Mouse (Mus musculus) kidney, embryonic 14.5 days (tissue): Measurements from ENCODE around the gene Gpc4. TPM values are rescaled to one million over a fixed set of nuclear protein-coding genes. Genes with fewer than 3 reads are reported as not detected.

ENCODE experiments used
- ATAC-seq: fragments of 200-750 bp; cut with Nextera tagmentation; 2 replicates; pipeline ENCODE4 v1.8.0; 2017; ENCODE audit warnings: moderate number of reproducible peaks, mild to moderate bottlenecking, moderate TSS enrichment, moderate library complexity; ENCODE audit not compliant: low FRiP score, low TSS enrichment
- H3K27ac ChIP-seq: fragments of 300-500 bp; sonication (generic); 2 replicates; pipeline ENCODE4 v1.5.1; 2014; ENCODE audit warnings: low read depth, mild to moderate bottlenecking, low read length, moderate library complexity, mixed read lengths
- H3K27me3 ChIP-seq: fragments of 300-500 bp; sonication (generic); 2 replicates; pipeline ENCODE4 v1.6.1; 2014; ENCODE audit warnings: mild to moderate bottlenecking, low read length; ENCODE audit not compliant: control insufficient read depth, insufficient read depth
- H3K36me3 ChIP-seq: fragments of 300-500 bp; sonication (generic); 2 replicates; pipeline ENCODE4 v1.6.1; 2014; ENCODE audit warnings: low read length, mixed read lengths; ENCODE audit not compliant: control insufficient read depth, insufficient read depth
- H3K4me1 ChIP-seq: fragments of 300-500 bp; sonication (generic); 2 replicates; pipeline ENCODE4 v1.6.1; 2014; ENCODE audit warnings: low read length, mixed read lengths; ENCODE audit not compliant: control insufficient read depth, insufficient read depth
- H3K4me2 ChIP-seq: fragments of 300-500 bp; sonication (generic); replicated peaks from 2 replicates; pipeline ENCODE4 v1.6.1; 2014; ENCODE audit warnings: low read depth, mild to moderate bottlenecking, low read length
- H3K4me3 ChIP-seq: fragments of 300-500 bp; sonication (generic); 2 replicates; pipeline ENCODE4 v1.5.1; 2014; ENCODE audit warnings: mild to moderate bottlenecking, low read length
- H3K9ac ChIP-seq: fragments of 300-500 bp; sonication (generic); 2 replicates; pipeline ENCODE4 v1.6.1; 2014; ENCODE audit warnings: low read depth, mild to moderate bottlenecking, low read length, moderate library complexity
- H3K9me3 ChIP-seq: fragments of 300-500 bp; sonication (generic); 2 replicates; pipeline ENCODE4 v1.6.1; 2016; ENCODE audit warnings: low read length; ENCODE audit not compliant: control insufficient read depth
- WGBS: fragments of 180-500 bp; shearing (Covaris S2); extraction: QIAGEN DNeasy Blood & Tissue Kit; methylation state at CpG from one replicate; pipeline ENCODE4 v1.1.7; 2014; 5-methylcytosine and 5-hydroxymethylcytosine counted together
- polyA plus RNA-seq: library from polyadenylated mRNA; unstranded; fragments of >200 nt; fragmentation: Nextera tagmentation; extraction: Ambion mirVana; gene quantifications from 2 replicates; pipeline ENCODE4 v1.2.1, GENCODE M21; 2014

Gpc4 gene
- polyA plus RNA-seq, 1 experiment from 2014 or later: 38.0 TPM

DNA sequence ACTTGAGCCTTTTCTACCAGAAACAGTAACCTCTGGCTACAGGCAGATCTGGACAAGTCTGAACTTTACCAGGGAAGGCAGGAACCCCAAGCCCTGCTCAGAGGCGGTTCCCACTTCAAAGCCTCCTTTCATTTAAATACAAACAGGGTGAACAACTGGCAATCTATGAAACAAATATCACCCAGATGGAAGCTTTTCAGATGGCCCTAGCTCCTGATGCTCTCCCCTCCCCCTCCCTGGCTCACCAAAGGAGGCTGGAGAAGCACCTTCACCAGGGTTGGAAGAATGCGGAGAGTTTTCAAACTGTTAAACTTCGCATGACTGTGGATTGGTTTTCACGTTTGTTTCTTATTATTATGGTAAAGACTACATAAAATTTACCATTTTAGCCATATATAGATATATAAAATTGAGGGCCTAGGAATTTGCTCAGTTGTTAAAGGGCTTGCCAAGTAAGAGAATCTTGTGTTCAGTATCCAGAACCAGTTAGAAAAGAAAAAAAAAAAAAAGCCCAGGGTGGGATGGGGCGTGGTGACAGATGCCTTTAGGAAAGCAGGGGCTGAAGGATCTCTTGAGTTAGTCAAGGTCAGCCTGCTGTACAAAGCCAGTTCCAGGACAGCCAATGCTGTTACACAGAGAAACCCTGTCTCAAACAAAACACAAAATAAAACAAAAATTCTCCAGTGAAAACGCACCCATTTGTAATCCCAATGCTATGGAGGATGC is 2.6 kb upstream of the Gpc4 start:
- no peak overlapping the region for H3K4me2 ChIP-seq
- no peak for ATAC-seq
- 50% methylated on average over 6 of the region's 6 CpGs for WGBS
- no peaks in the 10 kb centered on the region for H3K4me1 ChIP-seq
- no peaks in the 10 kb centered on the region for H3K9me3 ChIP-seq
- H3K9ac ChIP-seq: no peak overlapping the region
- H3K36me3 ChIP-seq: no peaks in the 10 kb centered on the region
- no peaks in the 10 kb centered on the region for H3K27me3 ChIP-seq
- H3K27ac ChIP-seq: no peak overlapping the region
- no peak overlapping the region for H3K4me3 ChIP-seq

DNA sequence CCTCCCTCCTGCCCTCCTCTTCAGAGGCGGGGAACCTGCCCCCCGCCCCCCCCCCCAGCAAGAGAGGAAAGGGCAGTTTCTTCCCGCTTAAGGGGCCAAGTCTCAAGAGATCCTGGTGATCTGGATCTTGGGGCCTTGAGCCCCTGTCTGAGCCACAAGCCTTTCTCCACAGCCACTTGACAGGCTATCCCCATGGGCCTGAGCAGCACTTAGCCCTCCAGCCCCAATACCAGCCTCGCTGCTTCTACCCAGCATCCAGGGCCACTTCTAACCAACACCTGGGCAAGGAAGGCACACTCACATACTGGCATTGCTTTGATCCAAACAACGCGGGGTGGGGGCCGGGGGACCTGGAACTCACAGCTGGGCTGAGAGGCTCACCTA is 495 bp upstream of the Gpc4 start:
- peak overlapping the region; percentile 46; the same call in 1 of the 2 replicates for H3K4me3 ChIP-seq
- peak overlapping the region; percentile 59 for H3K4me2 ChIP-seq
- ATAC-seq: peak; percentile 65
- no peaks in the 10 kb centered on the region for H3K36me3 ChIP-seq
- no peak overlapping the region for H3K27ac ChIP-seq
- no peak overlapping the region; the same call in 1 of the 2 replicates for H3K9ac ChIP-seq
- H3K9me3 ChIP-seq: no peaks in the 10 kb centered on the region
- WGBS: 36% methylated on average over 6 of the region's 7 CpGs
- no peaks in the 10 kb centered on the region for H3K27me3 ChIP-seq
- H3K4me1 ChIP-seq: no peaks in the 10 kb centered on the region

DNA sequence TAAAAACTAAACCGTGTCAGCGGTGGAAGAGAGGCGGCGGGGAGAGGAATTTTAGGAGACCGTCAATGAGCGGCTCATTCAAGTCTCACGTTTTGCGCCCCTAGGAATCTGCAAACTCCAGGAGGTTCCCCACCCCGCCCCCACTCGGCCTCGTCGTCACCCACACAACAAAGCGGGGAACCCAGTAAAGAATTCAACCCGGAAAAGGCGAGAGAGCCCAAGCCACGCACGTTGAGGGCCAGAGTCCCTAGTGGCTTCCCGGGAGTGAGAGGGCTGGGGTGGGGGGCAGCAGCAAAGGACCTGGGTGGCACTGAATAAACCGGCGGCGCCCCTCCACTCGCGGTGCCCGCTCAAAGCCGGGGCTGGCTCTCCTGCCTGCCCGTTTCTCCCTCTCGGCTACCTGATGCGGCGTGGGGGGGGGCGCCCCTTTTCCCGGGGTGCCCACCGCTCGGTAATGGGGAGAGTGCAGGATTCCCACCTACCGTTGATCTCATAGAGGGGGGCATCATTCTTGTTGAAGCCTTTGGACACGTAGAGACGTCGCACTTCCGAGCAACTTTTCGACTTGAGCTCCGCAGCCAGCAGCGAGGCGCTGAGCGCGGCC is 816 bp downstream of the Gpc4 start:
- peak overlapping the region; percentile 59 for H3K9ac ChIP-seq
- H3K27ac ChIP-seq: no peak overlapping the region
- no peaks in the 10 kb centered on the region for H3K27me3 ChIP-seq
- H3K4me3 ChIP-seq: peak overlapping the region; percentile 46
- H3K9me3 ChIP-seq: no peaks in the 10 kb centered on the region
- WGBS: 29% methylated on average over 42 of the region's 44 CpGs
- no peaks in the 10 kb centered on the region for H3K4me1 ChIP-seq
- H3K4me2 ChIP-seq: peak overlapping the region; percentile 59
- no peaks in the 10 kb centered on the region for H3K36me3 ChIP-seq
- peak; percentile 5; the same call in 1 of the 2 replicates for ATAC-seq

DNA sequence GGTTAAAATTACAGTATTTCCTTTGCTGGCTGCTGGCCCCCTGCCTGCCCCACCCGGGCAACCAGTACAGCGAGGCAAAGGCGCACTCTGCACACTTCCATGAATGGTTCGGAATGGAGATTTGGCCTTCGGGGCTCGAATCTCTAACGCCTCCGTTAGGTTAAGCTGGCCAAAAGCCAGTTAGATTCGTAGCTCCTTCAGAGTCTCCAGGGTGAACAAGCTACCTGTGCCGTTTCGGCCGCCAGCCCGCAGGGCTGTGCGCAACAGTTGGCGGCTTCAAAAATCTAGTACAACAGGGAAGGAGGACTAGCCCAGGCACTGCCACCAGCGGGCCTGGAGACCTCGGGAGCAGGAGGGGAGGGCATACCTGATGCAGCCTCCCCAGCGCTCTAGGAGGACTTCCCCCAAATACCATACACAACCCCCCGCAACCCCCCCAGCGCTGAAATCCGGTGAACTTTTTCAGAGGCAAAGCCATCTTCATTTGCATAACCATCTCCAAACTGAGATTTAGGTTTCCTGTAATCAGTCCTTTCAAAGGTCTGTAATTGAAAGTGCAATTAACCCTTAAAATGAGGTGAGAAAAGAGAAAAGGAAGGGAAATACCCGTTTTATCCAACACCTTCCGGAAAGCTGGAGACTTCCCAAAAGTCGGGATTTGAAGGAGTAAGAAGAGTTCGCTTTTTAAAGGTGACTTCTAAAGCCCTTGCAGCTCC is 1.5 kb downstream of the Gpc4 start:
- Histone ChIP-seq H3K9ac (peak overlapping the region; percentile 59; the same call in 1 of the 2 replicates), H3K36me3 (no peaks in the 10 kb centered on the region), H3K4me1 (no peaks in the 10 kb centered on the region), H3K4me3 (peak overlapping the region; percentile 46), H3K9me3 (no peaks in the 10 kb centered on the region), H3K27me3 (no peaks in the 10 kb centered on the region), H3K4me2 (peak overlapping the region; percentile 59), H3K27ac (no peak overlapping the region)
- WGBS: 20% methylated on average over 25 of the region's 25 CpGs
- no peak for ATAC-seq

DNA sequence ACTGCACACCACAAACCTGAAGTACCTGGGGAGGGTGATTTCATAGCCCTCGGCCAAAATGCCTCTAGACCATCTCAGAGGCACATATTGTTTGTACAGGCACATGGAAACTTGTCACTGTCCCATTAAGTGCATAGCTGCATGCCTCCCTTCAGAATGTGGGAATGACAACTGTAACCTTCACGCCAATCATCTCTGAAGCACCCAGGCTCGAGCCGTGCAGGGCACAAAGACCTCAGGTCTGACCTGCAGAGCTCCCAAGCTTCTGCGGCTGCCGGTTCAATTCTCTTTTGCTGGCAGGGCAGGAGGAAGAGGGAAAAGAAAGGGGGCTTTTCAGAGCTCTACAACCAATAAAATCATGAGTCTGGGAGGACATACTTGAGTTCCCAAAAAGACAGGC is 2.3 kb downstream of the Gpc4 start:
- H3K9me3 ChIP-seq: no peaks in the 10 kb centered on the region
- no peak for ATAC-seq
- peak overlapping the region; percentile 46 for H3K4me3 ChIP-seq
- H3K4me1 ChIP-seq: no peaks in the 10 kb centered on the region
- H3K9ac ChIP-seq: no peak overlapping the region
- H3K27me3 ChIP-seq: no peaks in the 10 kb centered on the region
- H3K36me3 ChIP-seq: no peaks in the 10 kb centered on the region
- peak overlapping the region; percentile 59 for H3K4me2 ChIP-seq
- 36% methylated on average over 6 of the region's 6 CpGs for WGBS
- H3K27ac ChIP-seq: no peak overlapping the region

DNA sequence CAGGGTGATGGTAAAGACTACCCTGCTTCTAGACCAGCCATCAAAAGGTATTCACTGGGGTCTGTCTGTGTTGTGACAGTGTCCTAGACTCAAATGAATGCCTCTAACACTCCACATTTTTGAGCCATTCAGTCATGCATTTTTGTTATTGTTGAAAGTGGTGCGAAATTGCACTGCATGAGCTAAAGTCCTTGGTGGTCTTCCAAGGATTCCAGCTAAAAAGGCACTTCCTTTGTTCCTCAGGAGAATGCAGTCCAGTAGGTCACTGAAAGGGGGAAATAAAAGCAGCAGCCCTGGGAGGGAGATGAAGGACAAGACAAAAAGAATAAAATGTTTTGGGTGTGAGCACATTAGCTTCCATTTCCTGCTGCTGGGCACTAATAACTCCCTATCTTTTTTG is 2.8 kb downstream of the Gpc4 start:
- H3K4me1 ChIP-seq: no peaks in the 10 kb centered on the region
- no peak overlapping the region for H3K9ac ChIP-seq
- H3K27ac ChIP-seq: no peak overlapping the region
- ATAC-seq: no peak
- no peaks in the 10 kb centered on the region for H3K36me3 ChIP-seq
- no peak overlapping the region for H3K4me3 ChIP-seq
- WGBS: 68% methylated on average over 1 of the region's 1 CpGs
- H3K27me3 ChIP-seq: no peaks in the 10 kb centered on the region
- no peak overlapping the region for H3K4me2 ChIP-seq
- H3K9me3 ChIP-seq: no peaks in the 10 kb centered on the region

DNA sequence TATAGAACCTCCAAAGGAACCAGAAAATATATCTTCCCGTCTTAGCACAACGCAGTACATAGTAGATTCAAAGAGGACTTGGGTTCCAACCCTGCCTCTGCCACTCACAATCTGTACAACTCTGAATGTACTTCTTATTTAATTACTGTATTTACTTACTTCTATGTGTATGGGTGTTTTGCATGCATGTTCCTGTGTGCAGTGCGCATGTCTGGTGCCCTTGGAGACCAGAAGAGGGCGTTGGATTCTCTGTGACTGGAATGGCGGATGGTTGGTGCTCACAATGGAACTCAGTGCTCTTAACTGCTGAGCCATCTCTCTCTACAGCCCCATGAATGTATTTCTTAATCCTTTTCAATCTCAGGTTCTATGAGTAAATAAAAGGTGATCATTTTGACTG is 5.4 kb downstream of the Gpc4 start:
- Histone ChIP-seq H3K4me1 (no peaks in the 10 kb centered on the region), H3K36me3 (no peaks in the 10 kb centered on the region), H3K9ac (no peak overlapping the region), H3K27me3 (no peaks in the 10 kb centered on the region), H3K9me3 (no peaks in the 10 kb centered on the region), H3K27ac (no peak overlapping the region), H3K4me2 (no peak overlapping the region), H3K4me3 (no peak overlapping the region)
- ATAC-seq: no peak
- whole genome bisulfite sequencing: 76% methylated on average over 5 of the region's 5 CpGs

DNA sequence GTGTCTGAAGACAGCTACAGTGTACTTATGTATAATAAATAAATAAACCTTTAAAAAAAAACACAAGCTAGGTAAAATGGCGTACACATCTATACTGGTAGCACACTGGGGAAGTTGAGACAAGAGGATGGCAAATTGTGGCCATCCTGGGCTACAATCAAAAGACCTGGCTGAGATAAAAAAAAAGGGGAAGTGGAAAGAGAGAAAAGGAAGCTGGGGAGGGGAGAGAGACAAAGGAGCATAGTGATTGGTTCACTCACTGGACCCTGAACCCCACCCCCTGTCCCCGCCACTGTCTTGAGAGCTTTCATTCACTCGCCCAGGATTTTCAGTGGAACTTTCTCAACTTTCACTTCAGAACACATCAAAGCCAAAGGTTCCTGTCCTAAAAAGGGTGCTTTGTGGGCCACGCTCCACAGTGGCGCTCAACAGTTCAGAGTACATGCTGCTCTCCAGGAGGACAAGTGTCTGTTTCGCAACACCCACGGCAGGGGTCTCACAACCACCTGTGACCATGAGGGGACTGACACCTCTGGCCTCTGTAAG is 9.6 kb downstream of the Gpc4 start:
- H3K9ac ChIP-seq: no peak overlapping the region
- H3K4me3 ChIP-seq: no peak overlapping the region
- 81% methylated on average over 7 of the region's 7 CpGs for WGBS
- H3K4me1 ChIP-seq: no peaks in the 10 kb centered on the region
- H3K9me3 ChIP-seq: no peaks in the 10 kb centered on the region
- ATAC-seq: no peak
- no peak overlapping the region for H3K4me2 ChIP-seq
- no peaks in the 10 kb centered on the region for H3K36me3 ChIP-seq
- no peak overlapping the region for H3K27ac ChIP-seq
- no peaks in the 10 kb centered on the region; the same call in 1 of the 2 replicates for H3K27me3 ChIP-seq

DNA sequence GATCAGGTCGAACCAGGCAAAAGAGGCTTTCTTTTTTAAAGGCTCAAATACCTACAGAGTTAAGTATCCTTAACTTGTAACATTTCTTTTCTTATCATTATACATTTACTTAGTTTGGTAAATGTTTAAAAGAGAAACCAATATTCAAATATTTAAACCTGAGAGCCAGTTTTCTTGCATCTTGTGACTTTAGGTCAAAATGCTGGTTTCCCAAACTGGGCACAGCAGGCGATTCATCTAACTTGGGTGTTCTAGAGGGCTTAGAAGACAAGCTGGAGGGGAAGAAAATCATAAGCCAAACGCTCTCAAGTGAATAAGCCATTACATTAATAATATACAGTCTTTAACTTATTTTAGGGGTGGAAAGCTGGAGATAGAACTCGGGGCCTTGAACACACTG is 10.2 kb downstream of the Gpc4 start:
- Histone ChIP-seq H3K36me3 (no peaks in the 10 kb centered on the region), H3K27ac (no peak overlapping the region), H3K4me1 (no peaks in the 10 kb centered on the region), H3K9me3 (no peaks in the 10 kb centered on the region), H3K4me3 (no peak overlapping the region), H3K27me3 (no peaks in the 10 kb centered on the region; the same call in 1 of the 2 replicates), H3K4me2 (no peak overlapping the region), H3K9ac (no peak overlapping the region)
- ATAC-seq: no peak
- WGBS: 83% methylated on average over 4 of the region's 4 CpGs
